Mouse (Mus musculus): ENCODE data around the gene Syn3.

Gene Syn3

GRCm38 (mm10) chr10:86194722-86195121 is 304.0 kb downstream of the Syn3 start:
- DNase-seq = no peak

- DNase-seq = no peak
Observed at GRCm38 (mm10) chr10:86193863-86194434, 304.7 kb downstream of the Syn3 start.

DNA sequence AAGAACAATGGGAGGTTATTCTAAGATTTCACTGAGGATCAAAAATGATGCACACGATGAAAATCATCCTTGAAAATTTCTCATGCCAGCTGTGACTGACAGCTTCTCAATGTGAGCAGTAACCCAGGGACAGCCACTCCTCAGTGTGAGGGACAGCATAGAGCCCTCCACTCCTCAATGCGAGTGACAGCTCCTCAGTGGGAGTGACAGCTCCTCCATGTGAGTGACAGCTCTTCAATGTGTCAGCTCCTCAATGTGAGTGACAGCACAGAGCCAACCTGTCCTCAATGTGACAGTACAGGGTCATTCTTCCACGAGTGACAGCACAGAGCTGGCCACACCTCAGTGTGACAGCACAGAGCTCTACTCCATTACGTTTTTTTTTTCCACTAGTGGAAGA is 310.1 kb downstream of the Syn3 start:
- no peak for DNase-seq

GRCm38 (mm10) chr10:86187881-86188280 is 310.8 kb downstream of the Syn3 start:
- no peak for DNase-seq

DNA sequence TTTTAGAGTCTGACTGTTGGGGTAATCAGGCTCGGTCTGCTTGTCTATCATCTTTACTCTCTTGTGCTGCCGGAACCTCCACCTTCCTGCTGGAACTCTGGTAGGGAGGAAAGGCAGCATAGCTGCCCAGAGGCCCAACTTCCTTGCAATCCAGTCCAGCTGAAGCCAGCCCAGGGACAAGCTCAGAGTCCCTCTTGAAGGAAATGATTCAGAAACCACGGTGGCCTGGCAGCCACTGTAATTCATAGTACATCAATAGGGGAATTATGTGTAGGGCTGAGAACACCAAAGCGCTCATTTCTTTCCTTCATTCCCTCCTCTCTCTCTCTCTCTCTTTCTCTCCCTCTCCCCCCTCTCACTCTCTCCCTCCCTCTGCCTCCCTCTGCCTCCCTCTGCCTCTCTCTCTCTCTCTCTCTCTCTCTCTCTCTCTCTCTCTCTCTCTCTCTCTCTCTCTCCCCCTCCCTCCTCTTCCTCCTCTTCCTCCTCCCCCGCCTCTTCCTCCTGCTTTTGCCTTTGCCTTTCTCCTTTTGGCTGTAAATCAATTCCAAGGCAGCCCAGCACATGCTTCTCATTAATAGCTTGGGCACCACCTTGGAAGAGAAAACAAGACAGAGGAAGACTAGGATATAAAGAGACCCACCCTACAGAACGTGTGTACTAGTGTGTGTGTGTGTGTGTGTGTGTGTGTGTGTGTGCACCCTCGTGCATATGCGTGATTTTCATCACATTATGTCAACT is 315.4 kb downstream of the Syn3 start:
- peak in 1 of 2 experiments; percentile 26 for DNase-seq

GRCm38 (mm10) chr10:86182183-86182805 is 316.4 kb downstream of the Syn3 start:
- DNase-seq = peak; percentile 70 to 79

- DNase-seq = no peak
Observed at GRCm38 (mm10) chr10:86176411-86176810, 322.3 kb downstream of the Syn3 start.

GRCm38 (mm10) chr10:86174017-86174416 is 324.7 kb downstream of the Syn3 start:
- no peak for DNase-seq

GRCm38 (mm10) chr10:86173284-86173683 is 325.4 kb downstream of the Syn3 start:
- no peak for DNase-seq

DNA sequence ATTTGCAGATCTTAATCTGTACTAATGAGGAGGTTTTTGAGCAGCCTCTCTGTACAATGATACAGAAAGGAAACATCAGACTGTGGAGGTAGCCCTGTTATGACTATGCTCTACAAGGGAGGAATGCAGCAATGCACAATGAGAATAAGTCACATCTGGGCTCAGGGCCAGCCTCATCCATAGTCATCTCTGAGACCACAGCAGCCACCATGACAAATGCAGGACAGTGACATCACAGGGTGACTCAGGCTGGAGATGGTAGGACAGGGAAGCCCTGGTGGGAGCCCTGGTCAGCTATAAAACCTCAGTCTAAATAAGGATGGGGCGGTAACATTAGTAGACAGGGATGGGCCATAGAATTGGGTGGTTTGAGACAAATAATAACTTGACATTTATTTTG is 327.4 kb downstream of the Syn3 start:
- DNase-seq = no peak

- DNase-seq = no peak
Observed at GRCm38 (mm10) chr10:86168084-86168483, 330.6 kb downstream of the Syn3 start.

GRCm38 (mm10) chr10:86166854-86167268 is 331.8 kb downstream of the Syn3 start:
- DNase-seq = no peak

GRCm38 (mm10) chr10:86164098-86164497 is 334.6 kb downstream of the Syn3 start:
- DNase-seq = peak; percentile 38 to 45

- DNase-seq = peak; percentile 45 to 58
Observed at GRCm38 (mm10) chr10:86161783-86162271, 336.9 kb downstream of the Syn3 start.

- peak; percentile 41 to 57 for DNase-seq
Observed at GRCm38 (mm10) chr10:86158198-86158899, 340.3 kb downstream of the Syn3 start.

DNA sequence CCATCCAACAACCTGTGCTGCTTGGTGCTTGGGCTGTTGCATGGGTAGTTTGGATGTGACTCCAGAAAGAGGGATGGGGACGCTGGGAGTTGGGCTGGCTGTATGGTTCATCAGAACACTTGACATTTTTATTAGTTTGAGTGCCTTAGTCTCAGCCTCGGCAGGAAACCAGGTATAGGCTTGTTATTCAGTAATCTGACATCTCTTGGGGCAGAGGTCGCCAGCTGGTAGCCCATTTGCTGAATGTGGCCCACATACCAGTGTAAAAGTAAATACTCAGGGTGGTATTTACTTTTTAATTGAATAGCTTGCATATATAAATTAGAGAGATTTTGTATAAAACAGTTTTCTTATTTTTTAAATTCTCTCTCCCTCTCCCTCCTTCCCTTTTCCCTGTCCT is 343.4 kb downstream of the Syn3 start:
- peak in 1 of 2 experiments; percentile 34 for DNase-seq

DNA sequence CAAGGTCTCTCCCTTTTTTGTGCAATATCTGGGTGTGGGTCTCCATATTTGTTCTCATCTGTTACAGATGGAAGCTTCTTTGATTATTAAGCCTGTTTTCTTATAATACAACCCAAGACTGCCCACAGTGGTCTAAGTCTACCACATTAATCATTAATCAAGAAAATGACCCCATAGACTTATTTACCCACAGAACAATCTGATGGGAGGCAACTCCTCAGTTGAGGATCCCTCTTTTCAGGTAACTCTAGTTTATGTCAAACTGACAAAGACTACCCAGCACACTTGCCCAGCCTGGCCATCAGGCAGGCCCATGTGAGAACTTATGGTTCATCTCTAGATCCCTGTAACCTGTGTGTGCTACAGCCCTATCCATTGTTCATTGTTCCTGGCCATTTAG is 345.5 kb downstream of the Syn3 start:
- peak; percentile 34 to 40 for DNase-seq

GRCm38 (mm10) chr10:86151357-86151756 is 347.3 kb downstream of the Syn3 start:
- no peak for DNase-seq

- DNase-seq = peak; percentile 43 to 67
Observed at GRCm38 (mm10) chr10:86150076-86150475, 348.6 kb downstream of the Syn3 start.

DNA sequence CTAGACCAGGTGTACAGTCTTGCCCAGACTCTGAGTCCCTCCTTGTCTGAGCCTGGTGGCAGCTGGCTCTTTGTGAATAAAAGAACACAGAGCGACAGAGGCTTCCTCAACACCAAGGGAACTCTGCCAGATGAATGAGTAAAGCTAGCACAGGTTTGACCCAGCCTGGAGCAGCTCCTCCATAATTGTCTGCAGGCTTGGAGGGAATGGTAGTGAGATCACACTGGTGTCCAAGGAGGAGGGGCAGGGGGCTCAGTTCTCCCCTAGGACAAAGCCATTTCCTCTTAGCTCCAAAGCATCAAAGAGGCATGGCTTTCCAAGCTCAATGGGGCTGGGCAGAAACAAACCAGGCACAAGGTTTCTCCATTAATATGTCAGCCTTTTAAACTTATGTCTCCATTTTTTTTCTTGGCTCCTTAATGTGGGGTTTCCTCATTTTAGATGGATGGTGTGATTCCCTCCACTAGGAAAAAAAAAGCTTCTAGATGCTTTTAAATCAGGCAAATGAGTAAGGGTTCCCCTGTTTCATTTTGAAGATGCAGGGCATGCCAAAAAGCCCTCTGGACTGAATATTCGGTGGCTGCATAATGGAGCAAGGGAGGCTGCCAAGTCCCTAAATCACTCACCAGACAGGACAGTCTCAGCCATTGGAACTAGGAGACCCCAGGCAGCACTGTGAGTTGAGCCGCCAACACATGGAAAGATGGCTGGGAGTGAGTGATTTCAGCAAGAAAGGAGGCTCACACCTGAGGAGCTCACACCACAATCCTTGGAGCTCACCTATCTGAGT is 349.5 kb downstream of the Syn3 start:
- no peak for DNase-seq

DNA sequence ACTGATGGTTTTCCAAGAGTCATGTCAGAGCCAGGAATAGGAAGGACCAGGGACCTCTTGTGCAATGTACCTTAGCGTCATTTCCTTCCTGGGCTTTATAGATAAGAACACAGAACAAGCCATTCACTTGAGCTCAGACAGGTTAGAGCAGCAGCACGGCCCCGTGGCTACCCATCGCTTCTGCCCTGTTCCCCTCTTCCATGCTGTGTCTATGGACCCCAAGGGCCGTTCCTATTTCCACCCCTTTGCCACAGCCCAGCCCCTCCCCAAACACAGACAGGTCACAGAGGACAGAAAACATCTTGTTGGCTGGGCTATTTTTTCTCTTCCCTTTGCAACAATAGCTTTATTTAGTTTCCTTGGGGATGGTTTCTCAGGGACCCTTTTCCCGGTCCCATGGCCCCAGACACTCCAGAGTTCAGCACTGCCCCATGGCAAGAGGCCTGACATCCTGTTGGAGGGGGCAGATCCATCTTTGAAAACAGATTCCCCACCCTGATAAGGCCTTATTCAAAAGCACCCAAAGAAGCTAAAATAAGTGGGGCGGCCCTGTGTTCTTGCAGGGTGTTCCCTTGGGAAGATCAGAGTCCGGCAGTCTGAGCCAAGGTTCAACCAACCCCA is 359.5 kb downstream of the Syn3 start:
- DNase-seq = peak; percentile 55 to 61

- no peak for DNase-seq
Observed at GRCm38 (mm10) chr10:86137589-86138173, 361.0 kb downstream of the Syn3 start.

Data from kidney, adult 8-10 months (tissue).